Comparison of ENCODE assay signal across 8 mouse cellular contexts in genomic region chr3:105452556-105453213, GRCm38 (mm10). TPM values are rescaled to one million over a fixed set of nuclear protein-coding genes. Genes with fewer than 3 reads are reported as not detected.
DNase-seq lines count a peak whose midpoint lies in the region; ATAC-seq and TF ChIP-seq lines count a peak whose summit lies in the region.

No protein-coding gene starts in this region.

- WGBS in thymus, adult 2 months: 2% methylated on average over 57 of the region's 60 CpGs
- WGBS in heart, embryonic 12.5 days: under 1% methylated on average over 43 of the region's 60 CpGs
- under 1% methylated on average over 37 of the region's 60 CpGs for WGBS in kidney, postnatal 0 days
- WGBS in lung, embryonic 16.5 days: under 1% methylated on average over 53 of the region's 60 CpGs

- H3K9me3 ChIP-seq in heart, embryonic 12.5 days (replicated peaks): no peaks in the 10 kb centered on the region
- no peaks in the 10 kb centered on the region for H3K9me3 ChIP-seq in kidney, postnatal 0 days (replicated peaks; ENCODE audit: low read length)
- H3K9me3 ChIP-seq in lung, embryonic 16.5 days (ENCODE audit: control insufficient read depth, low read length): no peaks in the 10 kb centered on the region

- DNase-seq in thymus, adult 2 months: peak; percentile 3
- no peak for DNase-seq in thymus, postnatal 0 days (ENCODE audit: low spot score)
- DNase-seq in embryo, embryonic 10 days (ENCODE audit: low spot score): peak; percentile 53
- peak; percentile 58 for DNase-seq in kidney, postnatal 0 days (ENCODE audit: low spot score)
- peak; percentile 57 to 58 for DNase-seq in right cerebral cortex, adult 2 months (ENCODE audit: low spot score in 2 of 2)
- DNase-seq in T-cell, adult 2 months (ENCODE audit: low spot score): no peak

- no peak for TF ChIP-seq POLR2A in thymus, adult 2 months (IDR thresholded peaks at IDR 0.05; ENCODE audit: control insufficient read depth, extremely low read depth, insufficient read depth, low read length, poor library complexity)

- H3K4me2 ChIP-seq in heart, embryonic 12.5 days: peak overlapping the region; percentile 94
- H3K4me2 ChIP-seq in kidney, postnatal 0 days (ENCODE audit: low read length): peak overlapping the region; percentile 95
- H3K4me2 ChIP-seq in lung, embryonic 16.5 days (ENCODE audit: low read depth, low read length): peak overlapping the region; percentile 100

- H3K27me3 ChIP-seq in thymus, adult 2 months (ENCODE audit: control insufficient read depth, insufficient read depth, low read length): peaks cover 11% of the 10 kb centered on the region
- H3K27me3 ChIP-seq in heart, embryonic 12.5 days (replicated peaks): peaks cover 78% of the 10 kb centered on the region
- H3K27me3 ChIP-seq in kidney, postnatal 0 days (ENCODE audit: insufficient read depth, low read length): peaks cover 5% of the 10 kb centered on the region
- peaks cover 62% of the 10 kb centered on the region for H3K27me3 ChIP-seq in lung, embryonic 16.5 days (ENCODE audit: control insufficient read depth, insufficient read depth, low read depth, low read length)

- no peak for TF ChIP-seq CTCF in thymus, adult 2 months (IDR thresholded peaks at IDR 0.05; ENCODE audit: borderline replicate concordance, control insufficient read depth, extremely low read depth, insufficient read depth, low read length, poor library complexity)
- TF ChIP-seq CTCF in kidney, postnatal 0 days (IDR thresholded peaks at IDR 0.05; ENCODE audit: low read depth): no peak

- H3K27ac ChIP-seq in thymus, adult 2 months (ENCODE audit: control insufficient read depth, insufficient read depth, low read length): no peak overlapping the region
- no peak overlapping the region for H3K27ac ChIP-seq in heart, embryonic 12.5 days (ENCODE audit: poor library complexity, severe bottlenecking)
- 0 out of 2 replicates have a peak overlapping the region, but pooled peaks have one; percentile 6 for H3K27ac ChIP-seq in kidney, postnatal 0 days
- no peak overlapping the region for H3K27ac ChIP-seq in lung, embryonic 16.5 days (ENCODE audit: low read length)

- no peaks in the 10 kb centered on the region for H3K4me1 ChIP-seq in thymus, adult 2 months (replicated peaks; ENCODE audit: control insufficient read depth, insufficient read depth, low read length)
- peaks cover 22% of the 10 kb centered on the region for H3K4me1 ChIP-seq in heart, embryonic 12.5 days (replicated peaks)
- H3K4me1 ChIP-seq in kidney, postnatal 0 days (replicated peaks; ENCODE audit: insufficient read depth, low read length): peaks cover 8% of the 10 kb centered on the region
- H3K4me1 ChIP-seq in lung, embryonic 16.5 days (replicated peaks; ENCODE audit: control insufficient read depth, insufficient read depth, low read length): peaks cover 13% of the 10 kb centered on the region

- no peak overlapping the region for H3K4me3 ChIP-seq in thymus, adult 2 months (ENCODE audit: control insufficient read depth, insufficient read depth, low read length)
- H3K4me3 ChIP-seq in heart, embryonic 12.5 days: peak overlapping the region; percentile 66
- peak overlapping the region; percentile 71 for H3K4me3 ChIP-seq in kidney, postnatal 0 days (replicated peaks; ENCODE audit: low read depth, low read length)
- peak overlapping the region; percentile 60 for H3K4me3 ChIP-seq in lung, embryonic 16.5 days (ENCODE audit: low read length)

- no peaks in the 10 kb centered on the region for H3K36me3 ChIP-seq in thymus, adult 2 months (ENCODE audit: control insufficient read depth, insufficient read depth, low read length)
- H3K36me3 ChIP-seq in heart, embryonic 12.5 days: no peaks in the 10 kb centered on the region
- H3K36me3 ChIP-seq in kidney, postnatal 0 days (ENCODE audit: insufficient read depth, low read length): no peaks in the 10 kb centered on the region
- no peaks in the 10 kb centered on the region for H3K36me3 ChIP-seq in lung, embryonic 16.5 days (ENCODE audit: control insufficient read depth, insufficient read depth, low read length)

- peak overlapping the region; percentile 73 for H3K9ac ChIP-seq in heart, embryonic 12.5 days
- peak overlapping the region; percentile 60 for H3K9ac ChIP-seq in kidney, postnatal 0 days (ENCODE audit: low read depth, low read length)
- H3K9ac ChIP-seq in lung, embryonic 16.5 days (ENCODE audit: low read length): peak overlapping the region; percentile 57

- peak; percentile 66 for ATAC-seq in heart, embryonic 12.5 days (ENCODE audit: insufficient number of reproducible peaks, low FRiP score)
- peak; percentile 38 for ATAC-seq in kidney, postnatal 0 days (replicated peaks; ENCODE audit: low FRiP score, low read depth)
- ATAC-seq in lung, embryonic 16.5 days (ENCODE audit: low read depth): peak; percentile 64

RNA-seq across cellular contexts. Expression of gene Kcnd3, which starts 0.6 kb away (rescaled TPM):
- 0.33 and 0.58 TPM in 2 replicates for polyA plus RNA-seq in thymus, adult 2 months (2012; rRNA removed)
- 0.05 TPM in 2 replicates for polyA plus RNA-seq in thymus, postnatal 0 days (2015; fragmentation: Nextera tagmentation; extraction: Ambion mirVana)
- polyA plus RNA-seq in heart, embryonic 12.5 days (2016; fragmentation: Nextera tagmentation; extraction: Ambion mirVana): 0.93 and 1.0 TPM in 2 replicates
- 2.9 TPM in 2 replicates for polyA plus RNA-seq in kidney, postnatal 0 days (2015; fragmentation: Nextera tagmentation; extraction: Ambion mirVana)
- polyA plus RNA-seq in lung, embryonic 16.5 days (2015; fragmentation: Nextera tagmentation; extraction: Ambion mirVana): 0.21 and 0.26 TPM in 2 replicates

Comparison
In these comparisons a context has a peak if more than half of its experiments do, and no peak if none do; other contexts are left out.
1. DNase-seq: peak in thymus, adult 2 months (single experiment), embryo, embryonic 10 days (single experiment), kidney, postnatal 0 days (single experiment) and right cerebral cortex, adult 2 months (2 of 2); none in thymus, postnatal 0 days (single experiment) and T-cell, adult 2 months (single experiment).
2. Peak in every context shown above with its lines, with median percentiles within 50 percentile points of each other: ATAC-seq, H3K4me2 ChIP-seq and H3K9ac ChIP-seq.